Mouse (Mus musculus) erythroid progenitor cell, adult 5-6 weeks (primary cell): Measurements from ENCODE around the gene Otud4. TPM values are rescaled to one million over a fixed set of nuclear protein-coding genes. Genes with fewer than 3 reads are reported as not detected.
"Not testable (repeated sequence)": the region's sequence is repeated elsewhere in the genome, so short reads cannot be mapped to it uniquely, and the experiment has no call there.

Experiments used
- ATAC-seq: replicated peaks from 2 replicates; pipeline ENCODE4 v1.8.0; 2016; ENCODE audit warnings: moderate number of reproducible peaks, mild to moderate bottlenecking, moderate TSS enrichment, inconsistent platforms; ENCODE audit not compliant: poor library complexity, low FRiP score, severe bottlenecking
- total RNA-seq, 2 experiments: library from RNA; stranded (forward) in 1 of 2; stranded (reverse) in 1 of 2; fragments of 150-400 nt in 1 of 2; fragments of 186-747, 209-891 nt in 1 of 2; gene quantifications; 2 replicates each; pipeline versions ENCODE4 v1.2.3 to v1.2.4; 2015 to 2017; ENCODE audit warnings: low replicate concordance in 2 of 2

The Otud4 gene
- 22.2 and 47.2 TPM in 2 replicates for total RNA-seq (2015; ENCODE audit: low replicate concordance)
- 33.2 and 51.1 TPM in 2 replicates for total RNA-seq (2017; ENCODE audit: low replicate concordance)

DNA sequence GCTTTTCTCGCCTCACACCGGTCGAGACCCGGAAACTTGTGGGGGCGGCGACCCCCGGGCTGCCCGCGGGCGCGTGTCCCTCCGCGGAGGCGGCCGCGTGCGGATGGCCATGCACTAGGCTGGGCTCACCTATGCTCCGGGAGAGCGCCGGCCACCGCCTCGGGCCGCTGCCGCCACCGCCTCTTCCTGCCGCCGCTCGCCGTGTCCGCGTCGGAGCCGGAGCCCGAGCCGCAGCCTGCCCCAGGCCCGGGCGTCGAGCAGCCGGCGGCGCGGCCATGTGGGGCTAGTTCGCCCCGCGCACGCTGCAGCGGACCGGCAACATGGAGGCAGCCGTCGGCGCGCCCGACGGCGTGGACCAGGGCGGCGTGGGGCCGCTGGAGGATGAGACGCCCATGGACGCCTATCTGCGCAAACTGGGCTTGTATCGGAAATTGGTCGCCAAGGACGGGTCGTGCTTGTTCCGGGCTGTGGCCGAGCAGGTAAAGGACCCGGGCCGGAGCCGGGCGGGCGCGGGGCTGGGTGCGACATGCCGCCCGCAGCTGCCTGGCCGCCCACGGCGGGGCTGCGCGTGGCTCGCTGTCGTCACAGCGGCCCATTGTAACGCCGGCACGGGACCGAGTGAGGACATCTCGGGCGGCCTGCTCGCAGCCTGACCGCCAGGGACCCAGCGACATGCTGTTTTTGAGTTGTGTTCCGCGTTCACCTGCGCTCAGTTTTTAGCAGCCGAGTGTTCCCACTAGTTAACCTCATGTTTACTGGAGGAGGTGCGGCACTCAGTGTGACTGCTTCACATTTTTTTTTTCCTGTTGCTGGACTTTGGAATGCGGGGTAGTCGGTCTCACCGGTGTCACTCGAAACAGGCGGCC lies at the start of gene Otud4:
Gene Otud4, plus strand, starts transcription at position 33 of the 866 bp plus-strand sequence.
- peak; percentile 57 for ATAC-seq

DNA sequence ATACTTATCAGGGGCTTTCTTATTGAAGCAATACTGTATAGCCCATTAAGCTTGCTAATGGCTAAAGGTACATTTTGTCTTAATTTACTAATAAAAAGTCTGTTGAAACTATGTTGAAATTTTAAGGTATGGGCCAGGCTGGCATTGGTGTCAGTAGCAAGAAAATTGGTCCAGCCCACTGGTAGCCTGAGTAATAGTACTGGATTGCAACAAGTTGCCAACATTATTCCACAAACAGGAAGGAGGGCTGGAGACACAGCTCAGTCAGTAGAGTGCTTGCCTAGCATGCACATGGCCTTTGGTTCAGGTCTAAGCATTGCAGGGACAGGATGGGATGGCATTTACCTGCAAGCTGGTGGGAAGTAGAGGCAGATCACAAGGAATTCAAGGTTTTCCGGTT lies 38.5 kb upstream of the Otud4 start:
- no peak for ATAC-seq

GRCm38 (mm10) chr8:79603204-79603603 lies 36.2 kb upstream of the Otud4 start:
- not testable (repeated sequence) for ATAC-seq

- no peak for ATAC-seq
Measured at GRCm38 (mm10) chr8:79606225-79606624, 33.2 kb upstream of the Otud4 start.

DNA sequence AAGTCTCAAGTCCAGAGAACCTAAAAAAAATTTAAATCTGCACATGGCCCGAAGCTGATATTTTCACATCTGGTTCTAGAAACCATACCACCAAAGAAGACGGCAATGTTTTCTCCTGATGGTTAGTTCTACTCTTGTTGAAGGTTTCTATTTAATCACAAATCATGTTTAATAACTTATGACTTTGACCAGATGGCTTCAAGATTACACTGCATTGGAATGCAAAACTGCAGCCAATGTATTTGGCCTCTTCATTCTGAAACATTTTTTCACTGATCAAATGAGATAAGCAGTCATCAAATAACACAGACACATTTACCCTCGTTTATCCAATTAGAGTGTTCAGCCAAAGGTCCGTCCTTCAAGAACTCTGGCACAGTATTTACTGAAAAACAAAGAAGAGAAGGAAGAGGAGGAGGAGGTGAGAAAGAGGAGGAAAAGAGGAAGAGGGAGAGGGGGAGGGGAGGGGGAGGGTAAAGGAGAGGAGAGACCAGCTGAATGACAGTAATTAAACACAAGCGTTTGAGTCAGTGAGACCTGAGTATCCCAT lies 32.6 kb upstream of the Otud4 start:
- no peak for ATAC-seq

DNA sequence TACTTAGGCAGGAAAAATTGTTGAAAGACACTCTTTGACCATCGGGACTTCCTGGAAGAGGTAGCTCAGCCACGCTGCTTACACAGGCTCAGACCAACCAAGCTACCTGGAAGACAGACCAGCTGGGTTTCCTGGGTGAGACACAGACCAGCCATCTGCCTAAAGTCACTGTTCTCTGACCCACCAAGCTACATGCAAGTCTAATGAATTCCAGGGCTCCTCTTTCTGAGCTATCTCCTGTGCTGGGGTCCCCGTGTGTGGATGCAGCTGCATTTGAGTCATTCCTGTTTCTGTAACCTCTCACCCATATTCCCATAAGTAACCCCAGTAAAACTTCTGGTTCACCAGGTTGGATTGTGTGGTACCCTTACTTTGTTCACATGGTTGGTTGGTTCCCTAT lies 30.7 kb upstream of the Otud4 start:
- ATAC-seq: no peak

DNA sequence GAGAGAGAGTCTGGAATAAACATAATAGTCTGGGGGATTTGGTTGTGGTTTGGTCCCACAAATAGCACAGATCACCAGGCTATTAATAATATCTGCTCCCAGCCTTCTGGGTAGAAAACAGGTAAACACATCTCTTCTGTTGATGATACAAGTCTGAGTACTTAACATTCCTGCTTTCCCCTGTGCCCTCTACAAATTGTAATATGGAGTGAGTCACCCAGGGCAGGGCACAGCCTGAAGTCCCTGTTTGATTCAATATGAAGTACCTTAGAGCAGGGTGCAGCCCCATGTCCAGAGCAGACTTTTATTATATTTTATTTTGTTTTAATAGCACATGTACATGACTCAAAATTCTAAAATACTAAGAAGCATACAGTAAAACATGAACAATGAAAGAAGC lies 29.1 kb upstream of the Otud4 start:
- ATAC-seq: no peak

DNA sequence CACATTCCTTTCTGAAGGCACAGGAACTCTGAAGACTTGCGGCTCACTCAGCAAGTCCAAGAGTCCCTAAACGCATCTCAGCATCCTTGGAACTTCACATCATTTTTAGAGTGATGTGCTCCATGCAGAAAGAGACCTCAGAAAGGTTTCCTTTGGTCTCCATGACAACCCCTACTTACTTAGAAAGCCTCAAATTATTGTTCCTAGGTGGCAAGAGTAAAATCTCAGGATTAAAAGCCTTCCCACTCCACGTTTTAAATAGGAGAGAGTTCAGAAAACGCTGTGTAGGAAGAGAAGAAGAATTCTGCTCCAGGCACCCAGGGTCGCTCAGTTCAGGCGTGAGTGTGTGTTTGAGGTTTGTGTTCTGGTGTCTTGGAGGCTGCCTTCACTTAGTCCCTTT lies 27.1 kb upstream of the Otud4 start:
- no peak for ATAC-seq

DNA sequence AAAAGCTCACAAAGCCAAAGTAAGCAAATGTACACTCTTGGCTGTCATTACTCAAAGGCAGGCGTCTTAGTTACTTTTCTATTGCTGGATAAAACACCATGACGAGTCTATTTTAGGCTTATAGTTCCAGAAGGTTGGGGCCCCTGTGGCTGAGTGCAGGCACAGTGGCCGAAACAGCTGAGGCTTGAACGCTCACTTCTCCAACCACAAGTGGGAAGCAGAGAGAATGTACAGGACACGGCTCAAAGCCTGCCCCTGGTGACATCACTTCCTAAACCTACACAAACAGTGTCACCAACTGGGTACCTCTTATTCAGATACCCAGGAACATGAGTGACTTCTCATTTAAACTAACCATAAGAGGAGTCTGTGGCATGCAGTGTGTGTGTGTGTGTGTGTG lies 26.5 kb upstream of the Otud4 start:
- ATAC-seq: no peak

GRCm38 (mm10) chr8:79615741-79616350 lies 23.6 kb upstream of the Otud4 start:
- no peak for ATAC-seq

DNA sequence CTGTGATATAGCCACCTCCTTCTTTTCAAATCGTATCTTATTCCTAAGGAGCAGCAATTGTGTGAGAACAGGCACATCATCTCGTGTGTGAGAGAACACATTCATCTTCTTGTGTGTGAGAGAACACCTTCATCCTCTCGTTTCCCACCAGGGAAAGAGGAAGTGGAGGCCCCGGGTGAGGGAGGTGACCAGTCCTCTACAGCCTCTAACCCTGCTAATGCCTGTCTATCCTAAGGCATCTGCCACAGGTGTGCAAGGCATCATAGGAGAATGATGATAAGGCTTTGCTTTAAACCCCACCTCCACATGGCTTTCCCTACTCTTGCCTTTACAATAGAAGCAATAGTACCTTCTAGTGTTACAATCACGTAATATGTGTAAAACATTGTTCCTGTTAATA lies 20.5 kb upstream of the Otud4 start:
- no peak for ATAC-seq

GRCm38 (mm10) chr8:79619353-79619752 lies 20.1 kb upstream of the Otud4 start:
- no peak for ATAC-seq

- ATAC-seq: peak; percentile 68
Measured at GRCm38 (mm10) chr8:79620000-79620399, 19.4 kb upstream of the Otud4 start.

DNA sequence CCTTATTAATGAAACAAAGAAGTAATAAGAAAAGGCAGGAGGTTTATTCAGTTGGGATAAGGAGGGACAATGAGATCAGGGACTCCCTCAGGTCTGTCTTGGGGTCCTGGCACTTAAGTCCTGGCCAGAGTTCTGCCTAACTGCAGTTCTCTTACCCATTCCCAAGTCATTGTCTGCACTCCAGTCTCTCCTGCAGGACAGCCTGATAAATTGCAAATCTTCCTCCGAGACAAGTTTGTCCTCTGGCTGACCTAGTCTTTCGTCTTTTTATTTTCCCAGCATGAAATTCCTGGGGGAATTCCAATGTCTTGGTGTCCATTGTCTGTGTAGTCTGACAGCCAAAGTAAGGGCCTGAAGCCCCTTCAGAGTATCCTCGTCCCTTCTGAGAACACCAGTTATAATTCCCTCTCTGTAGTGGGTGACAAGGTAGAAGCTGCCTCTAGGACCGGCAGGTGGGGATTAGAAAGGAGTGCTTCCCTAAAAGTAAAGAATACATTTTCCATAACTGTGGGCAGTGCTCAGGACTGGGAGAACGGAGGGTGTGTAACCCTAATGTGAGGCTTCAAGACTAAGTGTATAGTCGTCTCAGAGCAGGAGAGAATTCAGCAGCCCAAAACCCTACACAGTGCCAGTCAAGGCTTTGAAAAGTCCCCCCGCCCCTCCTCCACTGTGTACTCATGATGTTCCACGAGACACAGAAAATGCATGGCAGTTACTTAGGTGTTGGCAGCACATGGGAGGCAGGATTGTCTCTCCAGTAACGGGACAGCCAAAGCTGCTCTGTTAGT lies 18.7 kb upstream of the Otud4 start:
- no peak for ATAC-seq

DNA sequence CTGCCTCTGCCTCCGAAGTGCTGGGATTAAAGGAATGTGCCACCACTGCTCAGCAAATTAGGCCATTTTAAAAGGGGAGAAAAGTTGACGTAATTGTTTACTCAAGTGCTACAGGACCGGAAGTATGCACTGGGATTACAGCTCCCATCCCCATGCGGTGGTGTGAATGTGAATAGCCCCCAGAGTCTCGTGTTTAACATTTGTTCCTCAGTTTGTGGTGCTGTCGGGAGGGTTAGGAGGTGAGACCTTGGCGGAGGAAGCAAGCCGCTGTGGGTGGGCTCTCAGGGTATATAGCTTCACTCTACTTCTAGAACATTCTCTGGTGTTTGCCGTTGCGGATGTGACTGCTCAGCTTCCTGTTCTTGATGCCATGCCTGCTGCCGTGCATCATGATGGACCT lies 17.1 kb upstream of the Otud4 start:
- ATAC-seq: no peak

- no peak for ATAC-seq
Measured at GRCm38 (mm10) chr8:79623351-79623750, 16.1 kb upstream of the Otud4 start.

DNA sequence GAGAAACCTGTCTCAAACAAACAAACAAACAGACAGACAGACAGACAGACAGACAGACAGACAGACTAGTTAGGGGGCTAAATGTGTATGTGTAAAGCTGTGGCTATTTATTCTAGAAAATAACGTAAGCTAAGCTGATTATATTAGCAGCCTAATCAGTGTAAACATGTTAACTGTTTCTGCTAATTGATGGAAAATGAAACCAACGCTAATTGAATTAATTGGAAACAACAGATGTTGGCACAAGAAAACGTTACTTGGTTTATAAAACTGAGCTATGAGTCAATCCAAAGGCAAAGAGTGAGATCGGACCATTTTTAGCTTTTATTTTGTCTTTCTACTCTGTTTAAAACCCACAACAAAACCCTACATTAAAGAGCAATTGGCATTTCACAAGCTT lies 15.0 kb upstream of the Otud4 start:
- ATAC-seq: no peak

GRCm38 (mm10) chr8:79626213-79626612 lies 13.2 kb upstream of the Otud4 start:
- ATAC-seq: no peak

DNA sequence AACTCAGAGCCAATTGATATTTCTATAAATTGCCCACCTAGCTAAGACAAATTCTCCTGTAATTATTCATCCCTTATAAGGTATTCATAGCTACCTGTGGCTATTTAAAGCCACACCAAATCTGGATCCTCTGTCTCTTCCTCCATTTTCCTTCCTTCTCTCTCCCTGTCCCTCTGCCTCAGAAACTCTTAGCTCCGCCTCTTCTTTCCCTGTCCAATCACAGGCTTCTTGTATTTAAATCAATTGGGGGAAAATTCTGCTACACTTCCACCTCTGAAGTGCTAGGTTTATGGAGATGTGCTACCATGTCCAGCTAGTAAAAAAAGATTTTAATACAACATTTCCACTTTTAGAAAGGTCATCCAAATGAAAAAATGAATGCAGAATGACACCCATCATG lies 3.9 kb upstream of the Otud4 start:
- ATAC-seq: no peak

GRCm38 (mm10) chr8:79636151-79636550 lies 3.3 kb upstream of the Otud4 start:
- no peak for ATAC-seq
